Mouse (Mus musculus): ENCODE results near the gene Sema5a. TPM values are rescaled to one million over a fixed set of nuclear protein-coding genes. Genes with fewer than 3 reads are reported as not detected.

Sema5a gene
- total and polyA plus RNA-seq, 3 experiments = 0.17 to 0.27 (median 0.17) TPM

DNA sequence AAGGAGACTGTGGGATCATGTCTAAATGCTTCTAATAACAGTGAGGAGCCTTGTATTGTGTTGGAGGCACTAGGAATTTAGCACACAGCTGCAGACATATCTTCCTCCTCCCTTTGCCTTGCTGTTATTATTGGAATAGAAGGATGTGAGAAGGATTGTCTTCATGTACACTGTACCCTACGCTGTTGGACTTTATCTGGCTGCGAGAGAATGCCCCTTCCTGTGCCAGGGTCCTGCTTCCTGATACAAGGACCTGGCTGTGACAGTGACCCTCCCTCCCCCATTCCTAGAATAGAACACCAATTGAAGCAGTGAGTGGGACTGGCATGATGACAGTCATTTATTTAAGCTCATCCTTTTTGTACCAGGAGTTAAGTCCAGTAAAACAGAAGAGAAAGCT lies 261.3 kb downstream of the Sema5a start:
- Histone ChIP-seq H3K9ac (ENCODE audit: insufficient read depth, low read depth) (no peak overlapping the region), H3K79me2 (replicated peaks; ENCODE audit: control insufficient read depth, extremely low read depth, insufficient read depth, poor library complexity, severe bottlenecking) (no peaks in the 10 kb centered on the region), H3K9me3 (replicated peaks; ENCODE audit: low read length) (no peaks in the 10 kb centered on the region), H3K4me2 (ENCODE audit: insufficient read depth, low read depth, poor library complexity, severe bottlenecking) (no peak overlapping the region), H3K4me3 (replicated peaks in 1 of 3; ENCODE audit: low read depth in 2 of 3, low read length in 2 of 3, poor library complexity in 1 of 3) (no peak overlapping the region), H3K4me1 (ENCODE audit: control insufficient read depth in 1 of 2, insufficient read depth in 2 of 2) (no peaks in the 10 kb centered on the region), H3K27me3 (replicated peaks) (no peaks in the 10 kb centered on the region), H3K36me3 (replicated peaks in 1 of 2; ENCODE audit: control insufficient read depth in 1 of 2, insufficient read depth in 1 of 2, low read length in 1 of 2) (no peaks in the 10 kb centered on the region), H3K27ac (ENCODE audit: insufficient read depth, low read depth) (no peak overlapping the region)
- no peak for DNase-seq (ENCODE audit: extremely low read depth)
- no peak for TF ChIP-seq GABPA (IDR thresholded peaks at IDR 0.05; ENCODE audit: insufficient replicate concordance, low read depth, low read length)
- no peak for TF ChIP-seq ZNF384 (IDR thresholded peaks at IDR 0.05; ENCODE audit: low read depth, low read length)
- TF ChIP-seq MAFK (IDR thresholded peaks at IDR 0.05; ENCODE audit: insufficient replicate concordance, low read length) = no peak
- no peak for TF ChIP-seq CTCF (conservative IDR thresholded peaks at IDR 0.05 in 1 of 2, IDR thresholded peaks at IDR 0.05 in 1 of 2; ENCODE audit: low read depth in 2 of 2, low read length in 2 of 2)
- TF ChIP-seq JUN (IDR thresholded peaks at IDR 0.05; ENCODE audit: insufficient read depth, low read depth, low read length) = no peak
- no peak for TF ChIP-seq RCOR1 (conservative IDR thresholded peaks at IDR 0.05; ENCODE audit: low read depth, low read length)
- TF ChIP-seq EP300 (IDR thresholded peaks at IDR 0.05; ENCODE audit: low read length) = no peak
- TF ChIP-seq TBP (conservative IDR thresholded peaks at IDR 0.05; ENCODE audit: low read depth, low read length) = no peak
- TF ChIP-seq NELFE (IDR thresholded peaks at IDR 0.05; ENCODE audit: low read depth, low read length) = no peak
- no peak for TF ChIP-seq MXI1 (IDR thresholded peaks at IDR 0.05; ENCODE audit: low read depth, low read length)
- TF ChIP-seq TCF12 (IDR thresholded peaks at IDR 0.05; ENCODE audit: low read depth, low read length) = no peak
- TF ChIP-seq MAZ (IDR thresholded peaks at IDR 0.05; ENCODE audit: low read depth, low read length) = no peak
- no peak for TF ChIP-seq BHLHE40 (IDR thresholded peaks at IDR 0.05; ENCODE audit: low read depth, low read length)
- no peak for TF ChIP-seq SMC3 (IDR thresholded peaks at IDR 0.05; ENCODE audit: low read depth, low read length)
- in situ Hi-C loops (cut with MboI; ENCODE audit: low pct_ligation_motif_present, low pct_unique_long_range_greater_than_20kb, low sequenced_read_pairs) = no loop called here
- dilution Hi-C loops (cut with MboI; ENCODE audit: extremely low pct_ligation_motif_present, extremely low pct_unique_long_range_greater_than_20kb, low sequenced_read_pairs) = no loop called here

GRCm38 (mm10) chr15:32508282-32508681 lies 263.7 kb downstream of the Sema5a start:
- Histone ChIP-seq H3K4me2 (ENCODE audit: insufficient read depth, low read depth, poor library complexity, severe bottlenecking) (no peak overlapping the region), H3K4me3 (replicated peaks in 1 of 3; ENCODE audit: low read depth in 2 of 3, low read length in 2 of 3, poor library complexity in 1 of 3) (no peak overlapping the region), H3K27me3 (replicated peaks) (no peaks in the 10 kb centered on the region), H3K9ac (ENCODE audit: insufficient read depth, low read depth) (no peak overlapping the region), H3K9me3 (replicated peaks; ENCODE audit: low read length) (no peaks in the 10 kb centered on the region), H3K4me1 (ENCODE audit: control insufficient read depth in 1 of 2, insufficient read depth in 2 of 2) (no peaks in the 10 kb centered on the region), H3K27ac (ENCODE audit: insufficient read depth, low read depth) (no peak overlapping the region), H3K36me3 (replicated peaks in 1 of 2; ENCODE audit: control insufficient read depth in 1 of 2, insufficient read depth in 1 of 2, low read length in 1 of 2) (no peaks in the 10 kb centered on the region), H3K79me2 (replicated peaks; ENCODE audit: control insufficient read depth, extremely low read depth, insufficient read depth, poor library complexity, severe bottlenecking) (no peaks in the 10 kb centered on the region)
- TF ChIP-seq JUN (IDR thresholded peaks at IDR 0.05; ENCODE audit: insufficient read depth, low read depth, low read length) (no peak), TCF12 (IDR thresholded peaks at IDR 0.05; ENCODE audit: low read depth, low read length) (no peak), ELF1 (IDR thresholded peaks at IDR 0.05; ENCODE audit: low read depth, low read length) (no peak), ZMIZ1 (IDR thresholded peaks at IDR 0.05; ENCODE audit: low read depth, low read length) (no peak), MXI1 (IDR thresholded peaks at IDR 0.05; ENCODE audit: low read depth, low read length) (no peak), MEF2A (IDR thresholded peaks at IDR 0.05; ENCODE audit: borderline replicate concordance, low read depth, low read length) (no peak), POLR2A (IDR thresholded peaks at IDR 0.05; ENCODE audit: low read depth, low read length) (no peak), ETS1 (conservative IDR thresholded peaks at IDR 0.05; ENCODE audit: low read depth, low read length) (no peak), UBTF (IDR thresholded peaks at IDR 0.05; ENCODE audit: low read depth, low read length) (no peak), BHLHE40 (IDR thresholded peaks at IDR 0.05; ENCODE audit: low read depth, low read length) (no peak), SMC3 (IDR thresholded peaks at IDR 0.05; ENCODE audit: low read depth, low read length) (no peak), CHD1 (IDR thresholded peaks at IDR 0.05; ENCODE audit: low read depth, low read length) (no peak)
- dilution Hi-C loops (cut with MboI; ENCODE audit: extremely low pct_ligation_motif_present, extremely low pct_unique_long_range_greater_than_20kb, low sequenced_read_pairs) (no loop called here), in situ Hi-C loops (cut with MboI; ENCODE audit: low pct_ligation_motif_present, low pct_unique_long_range_greater_than_20kb, low sequenced_read_pairs) (no loop called here)
- DNase-seq (ENCODE audit: extremely low read depth) = no peak

All from CH12.LX (cell line).